8 mouse cellular contexts compared by ENCODE assay signal in genomic region chr13:21258524-21258923, GRCm38 (mm10). TPM values are rescaled to one million over a fixed set of nuclear protein-coding genes. Genes with fewer than 3 reads are reported as not detected.
DNase-seq lines count a peak whose midpoint lies in the region; ATAC-seq and TF ChIP-seq lines count a peak whose summit lies in the region.
"Had no signal": no experiment of that assay in that cellular context is flagged by ENCODE, and none has a peak within 500 bp of the region (broad histone marks: within the 10 kb centered on the region; RNA-seq: fewer than 3 reads in every experiment).

No protein-coding gene starts in this region.

- H3K27me3 ChIP-seq in embryonic facial prominence, embryonic 15.5 days = no peaks in the 10 kb centered on the region; the same call in 1 of the 2 replicates
- H3K27me3 ChIP-seq in limb, embryonic 10.5 days (ENCODE audit: low read depth, poor library complexity, severe bottlenecking) = peaks cover 42% of the 10 kb centered on the region

- no peak for DNase-seq in left cerebral cortex, adult 2 months (ENCODE audit: extremely low spot score in 1 of 2, low spot score in 2 of 2)
- no peak for DNase-seq in left cerebral cortex, postnatal 4 days
- DNase-seq in limb, embryonic 10.5 days (ENCODE audit: low spot score) = no peak
- peak; percentile 45 for DNase-seq in retina, embryonic 14.5 days (ENCODE audit: low spot score)
- DNase-seq in kidney, adult 9 months = no peak
- DNase-seq in adrenal gland, adult (ENCODE audit: inconsistent age in 2 of 2, low spot score in 1 of 2) = no peak
- DNase-seq: kidney, adult 2 months had no signal

- no peak for TF ChIP-seq CTCF in left cerebral cortex, adult 2 months (IDR thresholded peaks at IDR 0.05)

- H3K4me3 ChIP-seq in left cerebral cortex, adult 2 months = peak overlapping the region; percentile 58
- peak overlapping the region; percentile 44 for H3K4me3 ChIP-seq in embryonic facial prominence, embryonic 15.5 days (replicated peaks)
- peak overlapping the region; percentile 59 for H3K4me3 ChIP-seq in limb, embryonic 10.5 days

- no peaks in the 10 kb centered on the region for H3K9me3 ChIP-seq in embryonic facial prominence, embryonic 15.5 days (replicated peaks)
- H3K9me3 ChIP-seq in limb, embryonic 10.5 days (replicated peaks) = no peaks in the 10 kb centered on the region

- H3K9ac ChIP-seq in embryonic facial prominence, embryonic 15.5 days = no peak overlapping the region

- WGBS in embryonic facial prominence, embryonic 15.5 days = 20% methylated on average over 6 of the region's 6 CpGs
- WGBS in limb, embryonic 10.5 days = 17% methylated on average over 6 of the region's 6 CpGs

- no peak for ATAC-seq in embryonic facial prominence, embryonic 15.5 days (ENCODE audit: insufficient number of reproducible peaks, low FRiP score, low TSS enrichment, low read depth)

- intact Hi-C loops in left cerebral cortex, adult 2 months (cut with DNase I) = loop anchor here (2.0 kb wide), 1 partner anchor 16 kb away; no protein-coding TSS in a partner anchor
- intact Hi-C loops in left cerebral cortex, postnatal 4 days (cut with DNase I) = no loop called here

- peaks cover 15% of the 10 kb centered on the region for H3K4me1 ChIP-seq in embryonic facial prominence, embryonic 15.5 days
- peaks cover 15% of the 10 kb centered on the region for H3K4me1 ChIP-seq in limb, embryonic 10.5 days

- peak overlapping the region; percentile 60 for H3K4me2 ChIP-seq in embryonic facial prominence, embryonic 15.5 days (replicated peaks)

- H3K36me3 ChIP-seq in embryonic facial prominence, embryonic 15.5 days = no peaks in the 10 kb centered on the region
- no peaks in the 10 kb centered on the region for H3K36me3 ChIP-seq in limb, embryonic 10.5 days

- no peak overlapping the region for H3K27ac ChIP-seq in left cerebral cortex, adult 2 months
- H3K27ac ChIP-seq in embryonic facial prominence, embryonic 15.5 days (replicated peaks) = no peak overlapping the region
- H3K27ac ChIP-seq in limb, embryonic 10.5 days = no peak overlapping the region

RNA-seq across cellular contexts. Expression of gene Gpx5, which starts 34.0 kb away (rescaled TPM):
- total RNA-seq in left cerebral cortex, adult 2 months (2021) = not detected
- not detected for total RNA-seq in left cerebral cortex, postnatal 4 days (2021)
- polyA plus RNA-seq in embryonic facial prominence, embryonic 15.5 days (2015; fragmentation: Nextera tagmentation; extraction: Ambion mirVana) = not detected in 2 replicates
- polyA plus RNA-seq in limb, embryonic 10.5 days (2016; fragmentation: Nextera tagmentation; extraction: Ambion mirVana) = not detected in 2 replicates
- polyA plus RNA-seq: kidney, adult 2 months had no signal

RNA-seq across cellular contexts. Expression of gene Gpx6, which starts 53.4 kb away (rescaled TPM):
- total RNA-seq in left cerebral cortex, adult 2 months (2021) = not detected
- total RNA-seq in left cerebral cortex, postnatal 4 days (2021) = not detected
- not detected in 2 replicates for polyA plus RNA-seq in embryonic facial prominence, embryonic 15.5 days (2015; fragmentation: Nextera tagmentation; extraction: Ambion mirVana)
- 0.62 and 0.91 TPM in 2 replicates for polyA plus RNA-seq in limb, embryonic 10.5 days (2016; fragmentation: Nextera tagmentation; extraction: Ambion mirVana)
